Mouse (Mus musculus): Measurements from ENCODE around the gene Pgam2.

Pgam2 gene

GRCm38 (mm10) chr11:5778481-5778880, 25.1 kb downstream of the Pgam2 start:
- peak; percentile 54 for DNase-seq (ENCODE audit: low read depth, low spot score)

DNA sequence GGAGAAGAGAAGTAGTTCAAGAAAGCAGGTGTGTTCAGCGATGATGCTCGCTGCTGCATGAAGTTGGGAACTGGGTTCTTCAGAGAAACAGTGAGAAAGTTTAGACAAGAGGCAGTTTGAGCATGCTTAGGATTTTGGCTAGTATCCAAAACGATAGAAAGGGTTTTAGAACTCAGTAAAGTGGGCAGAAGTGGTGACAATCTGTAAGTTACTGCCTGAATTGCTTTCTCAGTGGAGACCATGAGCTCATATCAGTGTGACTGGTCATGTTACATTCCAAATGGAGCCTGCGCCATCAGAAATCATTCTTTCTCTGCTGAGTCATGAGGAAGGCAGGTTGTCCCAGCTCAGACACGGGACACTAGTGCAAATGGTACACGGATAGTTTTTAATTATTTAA, 37.5 kb downstream of the Pgam2 start:
- no peak for DNase-seq (ENCODE audit: low read depth, low spot score)

DNA sequence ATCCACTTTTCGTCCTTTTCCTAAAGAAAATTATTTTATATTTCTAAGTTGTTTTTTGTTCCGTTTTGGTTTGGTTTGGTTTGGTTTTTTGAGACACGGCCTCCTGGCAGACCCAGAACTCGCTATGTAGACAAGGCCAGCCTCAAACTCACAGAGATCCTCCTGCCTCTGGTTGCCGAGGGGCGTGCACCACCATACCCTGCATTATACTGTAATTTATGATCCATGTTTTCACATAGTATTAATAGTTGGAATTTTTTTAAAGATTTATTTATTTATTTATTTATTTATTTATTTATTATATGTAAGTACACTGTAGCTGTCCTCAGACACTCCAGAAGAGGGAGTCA, 40.9 kb downstream of the Pgam2 start:
- no peak for DNase-seq (ENCODE audit: low read depth, low spot score)

- peak; percentile 94 for DNase-seq (ENCODE audit: low read depth, low spot score)
These were observed 41.5 kb downstream of the Pgam2 start, which contains the start of gene Urgcp for GRCm38 (mm10) chr11:5761820-5762632. TSS of gene Urgcp (minus strand) at chr11:5762376.

DNA sequence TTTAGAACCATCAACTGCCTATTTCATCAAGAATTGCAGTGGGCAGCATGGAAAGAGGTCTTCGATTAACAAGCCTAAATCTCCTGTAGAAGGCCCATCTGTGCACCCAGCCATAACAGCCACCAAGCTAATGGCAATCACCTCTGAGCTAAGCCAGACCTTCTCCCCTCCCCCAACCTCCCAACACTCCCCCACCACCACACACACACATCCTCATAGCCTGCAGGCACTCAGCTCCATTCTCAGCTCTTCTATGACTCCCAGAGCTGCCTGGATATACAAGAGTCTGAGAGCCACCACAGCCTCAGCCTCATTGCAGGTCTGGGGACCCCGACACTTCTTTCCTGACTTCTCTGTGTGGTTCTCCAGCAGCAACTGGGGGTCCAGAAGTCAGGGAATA, 49.8 kb downstream of the Pgam2 start:
- DNase-seq (ENCODE audit: low read depth, low spot score): no peak
